Mouse (Mus musculus) C3H10T1/2 (cell line): ENCODE results near the gene Ppp1r15a. TPM values are rescaled to one million over a fixed set of nuclear protein-coding genes. Genes with fewer than 3 reads are reported as not detected.

Experiments
- polyA plus RNA-seq, 2 experiments: library from polyadenylated mRNA; unstranded; fragments of >200 nt; fragmentation: generic; extraction: Trizol; gene quantifications; one replicate each; pipeline ENCODE4 v1.2.1; 2012; ENCODE audit warnings: missing spikeins in 2 of 2

The Ppp1r15a gene
- 10 to 100 TPM in 1 of 2 experiments, 1 to 10 TPM in 1; 9.1 to 24.6 TPM for polyA plus RNA-seq

GRCm38 (mm10) chr7:45525809-45526473 is at the start of gene Ppp1r15a, which contains the start of gene Plekha4:
Gene Ppp1r15a, minus strand, starts transcription at chr7:45526268.
Gene Plekha4, plus strand, starts transcription at chr7:45526330.

GRCm38 (mm10) chr7:45570103-45570741 is 44.2 kb upstream of the Ppp1r15a start, which contains the start of gene Bcat2:
Gene Bcat2, plus strand, starts transcription at chr7:45570153.

GRCm38 (mm10) chr7:45554744-45555143 is 28.7 kb upstream of the Ppp1r15a start, which contains the start of gene Hsd17b14:
Gene Hsd17b14, plus strand, starts transcription at chr7:45554893.

GRCm38 (mm10) chr7:45509912-45510787 is 15.9 kb downstream of the Ppp1r15a start, which contains the start of gene Nucb1:
Gene Nucb1, minus strand, starts transcription at chr7:45510406.

GRCm38 (mm10) chr7:45488293-45489204 is 37.5 kb downstream of the Ppp1r15a start, which contains the start of gene Dhdh:
Gene Dhdh, minus strand, starts transcription at chr7:45488805.

GRCm38 (mm10) chr7:45486761-45487415 is 39.2 kb downstream of the Ppp1r15a start, which contains the start of gene Gm45808:
Gene Gm45808, minus strand, starts transcription at chr7:45486811.

GRCm38 (mm10) chr7:45481374-45481927 is 44.6 kb downstream of the Ppp1r15a start, which contains the start of gene Tulp2:
Gene Tulp2, plus strand, starts transcription at chr7:45481877.

Other genes with a start within 250 kb of the Ppp1r15a start
- gene Slc6a21, start 248.8 kb downstream of the Ppp1r15a start, polyA plus RNA-seq: not detected
- 10 to 100 TPM; 23.4 to 26.2 TPM for gene Trpm4, start 192.5 kb downstream of the Ppp1r15a start, polyA plus RNA-seq
- under 1 TPM; 0.02 to 0.06 TPM for gene Hrc, start 191.0 kb downstream of the Ppp1r15a start, polyA plus RNA-seq
- 1 to 10 TPM; 1.1 to 2.1 TPM for gene Ppfia3, start 159.2 kb downstream of the Ppp1r15a start, polyA plus RNA-seq
- 1 to 10 TPM in 1 of 2 experiments, under 1 TPM in 1; 0.23 to 1.8 TPM for gene Lin7b, start 155.7 kb downstream of the Ppp1r15a start, polyA plus RNA-seq
- 100 to 1,000 TPM; 229 to 271 TPM for gene Snrnp70, start 130.5 kb downstream of the Ppp1r15a start, polyA plus RNA-seq
- gene Kcna7, start 120.6 kb downstream of the Ppp1r15a start, polyA plus RNA-seq: not detected
- under 1 TPM; 0.35 to 0.94 TPM for gene Ntf5, start 112.6 kb downstream of the Ppp1r15a start, polyA plus RNA-seq
- under 1 TPM in 1 of 2 experiments, not detected in 1; 0.11 TPM for gene Lhb, start 105.4 kb downstream of the Ppp1r15a start, polyA plus RNA-seq
- gene Gys1, start 91.4 kb downstream of the Ppp1r15a start, polyA plus RNA-seq: 10 to 100 TPM; 10.3 to 18.4 TPM
- gene Ruvbl2, start 88.2 kb downstream of the Ppp1r15a start, polyA plus RNA-seq: 100 to 1,000 TPM in 1 of 2 experiments, 10 to 100 TPM in 1; 68.4 to 154 TPM
- over 10,000 TPM in 1 of 2 experiments, 1,000 to 10,000 TPM in 1; 3,673 to 13,112 TPM for gene Ftl1, start 66.4 kb downstream of the Ppp1r15a start, polyA plus RNA-seq
- gene Bax, start 59.4 kb downstream of the Ppp1r15a start, polyA plus RNA-seq: 100 to 1,000 TPM; 253 to 519 TPM
- 1 to 10 TPM in 1 of 2 experiments, under 1 TPM in 1; 0.09 to 1.7 TPM for gene Tulp2, start 44.4 kb downstream of the Ppp1r15a start, polyA plus RNA-seq
- gene Gm45808, start 39.5 kb downstream of the Ppp1r15a start, polyA plus RNA-seq: not detected
- gene Dhdh, start 37.5 kb downstream of the Ppp1r15a start, polyA plus RNA-seq: under 1 TPM; 0.07 to 0.21 TPM
- gene Nucb1, start 15.9 kb downstream of the Ppp1r15a start, polyA plus RNA-seq: 100 to 1,000 TPM in 1 of 2 experiments, 10 to 100 TPM in 1; 66.5 to 268 TPM
- 10 to 100 TPM in 1 of 2 experiments, under 1 TPM in 1; 0.27 to 17.6 TPM for gene Plekha4, start 62 bp upstream of the Ppp1r15a start, polyA plus RNA-seq
- gene Hsd17b14, start 28.6 kb upstream of the Ppp1r15a start, polyA plus RNA-seq: 1 to 10 TPM in 1 of 2 experiments, under 1 TPM in 1; 0.71 to 5.8 TPM
- gene Bcat2, start 43.9 kb upstream of the Ppp1r15a start, polyA plus RNA-seq: 10 to 100 TPM; 37.7 to 68.6 TPM
- gene Fgf21, start 89.2 kb upstream of the Ppp1r15a start, polyA plus RNA-seq: under 1 TPM in 1 of 2 experiments, not detected in 1; 0.27 TPM
- gene Fut1, start 91.0 kb upstream of the Ppp1r15a start, polyA plus RNA-seq: not detected
- gene Izumo1, start 95.5 kb upstream of the Ppp1r15a start, polyA plus RNA-seq: not detected
- under 1 TPM; 0.05 to 0.07 TPM for gene Rasip1, start 101.2 kb upstream of the Ppp1r15a start, polyA plus RNA-seq
- 1 to 10 TPM in 1 of 2 experiments, under 1 TPM in 1; 0.05 to 1.3 TPM for gene Mamstr, start 113.7 kb upstream of the Ppp1r15a start, polyA plus RNA-seq
- under 1 TPM in 1 of 2 experiments, not detected in 1; 0.06 TPM for gene Fut2, start 140.1 kb upstream of the Ppp1r15a start, polyA plus RNA-seq
- gene Ntn5, start 157.8 kb upstream of the Ppp1r15a start, polyA plus RNA-seq: 1 to 10 TPM in 1 of 2 experiments, under 1 TPM in 1; 0.04 to 3.3 TPM
- gene Sec1, start 168.1 kb upstream of the Ppp1r15a start, polyA plus RNA-seq: 1 to 10 TPM in 1 of 2 experiments, under 1 TPM in 1; 0.42 to 1.3 TPM
- 10 to 100 TPM in 1 of 2 experiments, under 1 TPM in 1; 0.81 to 21.1 TPM for gene Car11, start 173.6 kb upstream of the Ppp1r15a start, polyA plus RNA-seq
- 10 to 100 TPM; 13.0 to 47.5 TPM for gene Dbp, start 178.8 kb upstream of the Ppp1r15a start, polyA plus RNA-seq
- 1,000 to 10,000 TPM; 3,564 to 8,503 TPM for gene Rpl18, start 189.2 kb upstream of the Ppp1r15a start, polyA plus RNA-seq
- gene Sphk2, start 191.7 kb upstream of the Ppp1r15a start, polyA plus RNA-seq: 10 to 100 TPM; 13.6 to 20.8 TPM
- under 1 TPM; 0.05 to 0.09 TPM for gene Fam83e, start 194.9 kb upstream of the Ppp1r15a start, polyA plus RNA-seq
- gene Spaca4, start 199.5 kb upstream of the Ppp1r15a start, polyA plus RNA-seq: under 1 TPM in 1 of 2 experiments, not detected in 1; 0.12 TPM